In the genomic region with DNA sequence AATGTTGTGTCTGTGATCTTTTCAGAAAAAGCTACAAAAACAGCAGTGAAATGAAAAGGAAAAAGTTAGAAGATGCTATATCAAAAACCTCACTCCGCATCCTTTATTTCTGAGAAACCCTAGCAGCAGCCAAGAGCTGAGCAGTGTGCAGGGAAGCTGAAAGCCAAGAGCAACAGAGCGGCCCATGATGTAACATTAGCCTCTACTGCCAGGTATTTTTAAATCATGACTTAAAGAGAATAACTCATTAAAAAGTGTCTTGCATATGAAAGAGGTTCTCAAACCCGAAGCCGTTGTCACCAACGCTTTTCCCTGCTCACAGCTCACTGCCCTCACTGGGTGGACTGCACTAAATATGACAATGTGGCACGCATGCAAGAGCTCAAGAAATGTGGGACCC, we compare ENCODE assay signal across 28 mouse cellular contexts. TPM values are rescaled to one million over a fixed set of nuclear protein-coding genes. Genes with fewer than 3 reads are reported as not detected.
A peak's percentile ranks its signal among the peaks of the same experiment; 100 is the strongest.
DNase-seq lines count a peak whose midpoint lies in the region; ATAC-seq and TF ChIP-seq lines count a peak whose summit lies in the region.
"Had no signal": no experiment of that assay in that cellular context is flagged by ENCODE, and none has a peak within 500 bp of the region (broad histone marks: within the 10 kb centered on the region; RNA-seq: fewer than 3 reads in every experiment).

No protein-coding gene starts in this region.

- peaks cover 36% of the 10 kb centered on the region; the same call in 1 of the 2 replicates for H3K4me1 ChIP-seq in kidney, adult 2 months (ENCODE audit: control insufficient read depth, insufficient read depth, low read length)
- no peaks in the 10 kb centered on the region; the same call in 1 of the 2 replicates for H3K4me1 ChIP-seq in limb, embryonic 15.5 days
- H3K4me1 ChIP-seq in limb, embryonic 10.5 days = no peaks in the 10 kb centered on the region
- H3K4me1 ChIP-seq: embryonic facial prominence, embryonic 13.5 days; forebrain, embryonic 12.5 days; forebrain, embryonic 15.5 days had no signal

- H3K27ac ChIP-seq in kidney, adult 2 months (ENCODE audit: insufficient read depth, low read depth, low read length) = peak overlapping the region; percentile 46; the same call in 1 of the 2 replicates
- 0 out of 2 replicates have a peak overlapping the region, but pooled peaks have one; percentile 50 for H3K27ac ChIP-seq in limb, embryonic 15.5 days
- no peak overlapping the region for H3K27ac ChIP-seq in limb, embryonic 10.5 days
- H3K27ac ChIP-seq: embryonic facial prominence, embryonic 10.5 days; embryonic facial prominence, embryonic 13.5 days; forebrain, embryonic 12.5 days; forebrain, embryonic 15.5 days; gastrocnemius, adult 2 months; heart, embryonic 10.5 days; heart, embryonic 13.5 days; hindbrain, embryonic 14.5 days; hindbrain, postnatal 0 days had no signal

- no peak for TF ChIP-seq POLR2A in kidney, adult 2 months (IDR thresholded peaks at IDR 0.05; ENCODE audit: low read depth, low read length)

- H3K9ac ChIP-seq in limb, embryonic 15.5 days = no peak overlapping the region
- H3K9ac ChIP-seq: embryonic facial prominence, embryonic 13.5 days; forebrain, embryonic 12.5 days; forebrain, embryonic 15.5 days; heart, embryonic 13.5 days; hindbrain, embryonic 14.5 days had no signal

- peak; percentile 68 for ATAC-seq in frontal cortex, adult (ENCODE audit: low TSS enrichment)
- ATAC-seq in limb, embryonic 15.5 days (ENCODE audit: insufficient number of reproducible peaks, low FRiP score, low TSS enrichment, low read depth) = no peak
- ATAC-seq: forebrain, embryonic 15.5 days; hindbrain, postnatal 0 days; Patski had no signal

- H3K4me3 ChIP-seq in kidney, adult 2 months (ENCODE audit: insufficient read depth, low read depth, low read length) = no peak overlapping the region
- H3K4me3 ChIP-seq in limb, embryonic 15.5 days = no peak overlapping the region
- no peak overlapping the region for H3K4me3 ChIP-seq in limb, embryonic 10.5 days
- H3K4me3 ChIP-seq: embryonic facial prominence, embryonic 10.5 days; embryonic facial prominence, embryonic 13.5 days; forebrain, embryonic 12.5 days; forebrain, embryonic 15.5 days; gastrocnemius, adult 2 months; heart, embryonic 10.5 days; heart, embryonic 13.5 days had no signal

- H3K4me2 ChIP-seq in limb, embryonic 15.5 days = no peak overlapping the region
- H3K4me2 ChIP-seq: embryonic facial prominence, embryonic 13.5 days; forebrain, embryonic 12.5 days; forebrain, embryonic 15.5 days; heart, embryonic 13.5 days; hindbrain, embryonic 14.5 days had no signal

- H3K27me3 ChIP-seq in kidney, adult 2 months (replicated peaks; ENCODE audit: control insufficient read depth, insufficient read depth, low read length) = no peaks in the 10 kb centered on the region
- no peaks in the 10 kb centered on the region for H3K27me3 ChIP-seq in limb, embryonic 15.5 days
- no peaks in the 10 kb centered on the region for H3K27me3 ChIP-seq in limb, embryonic 10.5 days (ENCODE audit: low read depth, poor library complexity, severe bottlenecking)
- H3K27me3 ChIP-seq: embryonic facial prominence, embryonic 13.5 days; forebrain, embryonic 12.5 days; forebrain, embryonic 15.5 days; heart, embryonic 13.5 days; Patski had no signal

- H3K9me3 ChIP-seq in limb, embryonic 15.5 days = no peaks in the 10 kb centered on the region
- no peaks in the 10 kb centered on the region for H3K9me3 ChIP-seq in limb, embryonic 10.5 days (replicated peaks)
- H3K9me3 ChIP-seq: embryonic facial prominence, embryonic 10.5 days; embryonic facial prominence, embryonic 13.5 days; forebrain, embryonic 12.5 days; forebrain, embryonic 15.5 days; heart, embryonic 10.5 days; heart, embryonic 13.5 days had no signal

- WGBS in kidney, adult 2 months = 67% methylated on average over 6 of the region's 6 CpGs
- 86% methylated on average over 6 of the region's 6 CpGs for WGBS in limb, embryonic 15.5 days
- 97% methylated on average over 6 of the region's 6 CpGs for WGBS in limb, embryonic 10.5 days

- no peaks in the 10 kb centered on the region; the same call in 1 of the 2 replicates for H3K36me3 ChIP-seq in kidney, adult 2 months (ENCODE audit: control insufficient read depth, insufficient read depth, low read length)
- H3K36me3 ChIP-seq in limb, embryonic 15.5 days = peaks cover 42% of the 10 kb centered on the region
- H3K36me3 ChIP-seq in limb, embryonic 10.5 days = peaks cover 63% of the 10 kb centered on the region

- no peak for TF ChIP-seq CTCF in kidney, adult 2 months (conservative IDR thresholded peaks at IDR 0.05; ENCODE audit: insufficient read depth, insufficient read length, low read depth, low read length)

- DNase-seq in frontal cortex, postnatal 36 days (ENCODE audit: low spot score in 2 of 2) = no peak
- DNase-seq in kidney, adult 2 months = peak; percentile 49
- no peak for DNase-seq in kidney, postnatal 4 days
- DNase-seq in limb, embryonic 10.5 days (ENCODE audit: low spot score) = no peak
- DNase-seq in cerebellum, postnatal 10 days = no peak
- DNase-seq: adrenal gland, adult 2 months; adrenal gland, postnatal 14 days; cerebellum, adult 11 months; cerebellum, adult 2 months; cerebellum, adult 9-11 months; cerebellum, postnatal 36 days; embryo, embryonic 11 days; gastrocnemius, adult 2 months; gastrocnemius, postnatal 14 days; heart, adult 18-20 months; heart, postnatal 14 days; heart, postnatal 4 days had no signal

RNA-seq across cellular contexts. Expression of a gene that starts 9.7 kb away (rescaled TPM):
- polyA plus RNA-seq in kidney, adult 2 months (2012; rRNA removed) = 250 and 253 TPM in 2 replicates
- 144 and 161 TPM in 2 replicates for polyA plus RNA-seq in limb, embryonic 15.5 days (2015; fragmentation: Nextera tagmentation; extraction: Ambion mirVana)
- 138 and 152 TPM in 2 replicates for polyA plus RNA-seq in limb, embryonic 10.5 days (2016; fragmentation: Nextera tagmentation; extraction: Ambion mirVana)
